Mouse (Mus musculus) right cerebral cortex, postnatal 36 days (tissue): ENCODE results near the gene Wasl.

Experiments used
- DNase-seq, 2 experiments: peaks; one replicate each; pipeline ENCODE4 v3.0.0; 2022; ENCODE audit warnings: low spot score in 2 of 2, mixed read lengths in 1 of 2

Gene Wasl

DNA sequence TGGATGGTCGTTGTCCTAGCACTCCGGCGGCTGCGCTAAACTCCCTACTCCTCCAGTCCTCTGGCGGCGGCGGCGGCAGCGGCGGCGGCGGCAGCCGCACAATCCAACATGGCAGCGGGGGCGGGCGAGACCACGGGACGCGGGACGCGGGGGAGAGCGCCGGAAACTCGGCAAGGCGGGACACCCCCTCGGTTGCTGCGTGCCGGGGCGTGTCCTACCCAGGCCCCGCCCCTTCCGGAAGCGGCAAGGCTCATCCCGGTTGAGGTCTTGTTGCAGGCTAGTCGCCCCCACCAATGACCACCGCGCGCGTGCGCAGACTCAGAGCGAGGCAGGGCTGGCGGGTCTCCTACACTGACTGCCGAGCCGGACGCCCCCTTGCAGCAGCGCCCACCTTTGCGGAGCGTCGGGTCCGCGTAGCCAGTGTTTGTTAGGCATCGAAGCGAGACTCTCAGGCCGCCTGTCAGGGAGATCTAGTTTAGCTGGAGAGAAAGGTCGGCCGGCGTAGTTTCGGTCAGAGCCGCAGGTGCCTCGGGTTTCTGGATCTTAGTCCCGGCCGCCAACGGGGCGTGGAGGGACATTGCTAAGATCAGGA lies at the start of gene Wasl:
Wasl (minus strand) TSS at position 143 of the 592 bp plus-strand sequence.
- peak; percentile 98 to 99 for DNase-seq

DNA sequence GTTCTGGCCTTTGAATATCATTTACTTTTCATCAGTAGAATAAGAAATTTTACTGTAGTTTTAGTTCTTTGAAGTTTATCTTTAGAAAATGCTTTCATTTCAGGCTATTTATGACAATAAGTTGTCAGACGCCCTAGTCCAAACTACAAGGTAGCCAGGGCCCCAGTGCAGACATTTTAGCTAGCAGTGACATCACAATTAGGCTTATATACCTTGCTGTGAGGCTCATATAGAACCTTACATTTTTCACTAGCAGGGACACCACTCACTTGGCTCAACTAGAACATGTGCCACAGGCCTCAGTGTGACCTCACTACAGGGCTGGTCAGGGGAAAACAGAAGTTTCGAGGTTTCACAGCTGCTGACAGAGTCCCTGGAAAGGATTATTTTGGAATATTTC lies 42.7 kb upstream of the Wasl start:
- no peak for DNase-seq

DNA sequence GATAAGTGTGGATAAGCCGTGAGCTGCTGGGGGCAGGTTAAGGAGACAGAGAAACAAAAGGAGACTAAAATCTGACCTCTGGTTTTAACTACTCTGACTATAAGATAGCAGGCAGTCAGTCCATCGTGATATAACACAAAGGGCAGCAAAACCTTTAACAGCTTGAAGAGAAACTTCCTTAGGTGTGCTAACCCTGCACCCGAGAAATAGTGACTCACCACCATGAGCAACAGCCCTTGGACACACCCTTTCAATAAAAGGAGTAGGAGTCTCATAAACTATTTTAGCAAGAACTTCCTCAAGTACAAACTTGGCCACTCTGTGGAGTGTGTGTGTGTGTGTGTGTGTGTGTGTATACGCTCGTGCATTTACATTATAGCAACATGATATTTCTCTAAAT lies 42.3 kb upstream of the Wasl start:
- DNase-seq, result no peak

GRCm38 (mm10) chr6:24697216-24697615 lies 32.4 kb upstream of the Wasl start:
- DNase-seq, result no peak

- no peak for DNase-seq
Observed at GRCm38 (mm10) chr6:24696117-24696516, 31.3 kb upstream of the Wasl start.

DNA sequence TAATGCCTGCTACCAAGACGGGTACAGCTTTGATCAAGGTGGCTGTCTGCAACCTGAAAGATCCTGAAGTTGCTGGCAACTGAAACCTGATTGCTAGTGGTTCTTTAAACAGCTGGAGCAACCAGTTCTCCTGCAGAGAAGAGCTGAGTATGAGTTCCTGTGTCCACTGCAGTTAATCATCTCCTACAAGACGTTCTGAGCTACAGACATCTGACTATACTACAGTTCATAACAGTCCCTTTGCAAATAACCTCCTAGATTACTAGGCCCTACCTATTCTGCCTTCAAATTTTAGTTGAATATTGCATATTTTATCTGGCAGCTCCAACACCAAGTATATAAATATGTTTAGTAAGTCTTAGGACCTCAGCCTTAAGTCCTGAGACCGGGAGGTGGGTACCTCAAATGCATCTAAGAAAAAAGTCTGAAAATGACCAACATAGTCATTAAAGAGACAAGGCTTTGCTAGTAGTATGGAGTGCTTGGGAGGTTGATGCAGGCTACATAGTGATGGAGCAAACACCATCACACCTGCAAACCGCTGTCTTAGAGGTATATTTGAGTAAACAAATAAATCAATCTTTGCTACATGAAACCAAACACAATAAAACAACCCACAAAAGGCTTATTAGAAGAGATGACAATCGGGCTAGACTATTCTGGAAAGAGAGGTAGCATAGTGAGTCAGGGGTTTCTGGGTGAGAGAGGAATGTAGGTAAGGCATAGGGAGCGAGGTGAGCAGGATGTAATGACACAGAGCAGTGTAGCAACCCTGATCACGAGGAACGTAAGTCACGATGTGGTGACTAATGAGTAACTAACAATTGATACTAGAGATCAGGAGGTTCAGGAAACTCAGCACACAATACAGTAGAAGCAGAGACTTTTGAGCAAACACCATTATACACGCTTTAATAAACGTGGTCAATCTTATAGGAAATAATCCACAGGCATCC lies 29.9 kb upstream of the Wasl start:
- no peak for DNase-seq

DNA sequence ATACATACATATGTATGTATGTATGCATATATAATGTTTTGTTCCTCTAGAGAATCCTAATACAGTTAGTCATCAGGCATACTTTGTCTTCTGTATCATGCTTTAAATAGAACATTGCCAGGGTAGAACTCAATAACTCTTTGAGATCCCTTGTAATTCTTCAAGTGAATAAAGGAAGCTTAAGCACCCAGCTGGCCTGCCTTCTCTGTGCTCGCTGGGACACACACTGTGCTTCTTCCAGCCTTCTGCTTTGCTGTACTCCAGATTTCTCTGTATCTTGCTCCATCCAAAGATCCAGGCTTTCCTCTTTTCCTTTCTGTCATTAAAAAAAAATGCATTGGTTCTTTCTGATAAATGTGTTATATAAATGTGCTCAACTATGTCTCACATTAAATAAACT lies 23.1 kb upstream of the Wasl start:
- no peak for DNase-seq

- DNase-seq, result no peak
Observed at GRCm38 (mm10) chr6:24683113-24683512, 18.3 kb upstream of the Wasl start.

GRCm38 (mm10) chr6:24667829-24668228 lies 3.0 kb upstream of the Wasl start:
- DNase-seq, result no peak

- DNase-seq, result no peak
Observed at GRCm38 (mm10) chr6:24666248-24666647, 1.4 kb upstream of the Wasl start.

- DNase-seq, result peak; percentile 27 to 28
Observed at GRCm38 (mm10) chr6:24664133-24664866, 509 bp downstream of the Wasl start.

GRCm38 (mm10) chr6:24663196-24664132 lies 1.3 kb downstream of the Wasl start:
- DNase-seq, result no peak

GRCm38 (mm10) chr6:24662483-24662882 lies 2.3 kb downstream of the Wasl start:
- no peak for DNase-seq

- no peak for DNase-seq
Observed at GRCm38 (mm10) chr6:24661879-24662278, 2.9 kb downstream of the Wasl start.

DNA sequence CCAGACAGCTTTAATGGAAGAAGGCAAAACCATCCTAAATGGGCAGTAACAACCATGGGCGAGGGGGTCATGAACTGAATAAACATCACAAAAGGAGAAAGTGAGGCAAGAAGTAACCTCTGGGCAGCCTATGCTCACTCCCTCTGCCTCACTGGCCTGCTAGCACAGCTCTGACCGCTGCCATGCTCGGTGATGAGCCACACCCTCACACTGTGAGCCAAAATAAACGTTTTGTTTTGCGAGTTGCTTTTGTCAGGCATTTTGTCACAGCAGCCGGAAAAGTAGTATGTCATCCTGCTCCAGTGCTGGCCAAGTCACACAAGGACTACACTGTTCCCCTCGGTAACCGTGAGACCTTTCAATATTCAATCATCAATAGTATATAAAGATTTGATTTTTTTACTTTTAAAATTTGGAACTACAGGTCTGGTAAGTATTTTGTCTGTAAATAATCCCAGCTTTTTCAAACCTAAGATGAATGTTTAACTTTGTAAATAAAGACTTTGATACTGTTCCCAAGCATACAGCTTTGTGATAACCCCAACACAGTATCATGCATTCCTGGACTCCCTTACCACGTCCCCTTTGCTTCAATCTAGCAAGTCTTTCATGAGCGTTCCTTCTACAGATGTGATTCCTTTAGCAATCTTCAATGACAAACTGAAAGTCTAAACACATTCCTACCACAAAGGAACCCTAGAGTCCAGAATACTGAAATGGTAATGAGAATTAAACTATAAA lies 7.0 kb downstream of the Wasl start:
- DNase-seq, result no peak

GRCm38 (mm10) chr6:24656094-24656493 lies 8.7 kb downstream of the Wasl start:
- no peak for DNase-seq

GRCm38 (mm10) chr6:24651538-24651937 lies 13.3 kb downstream of the Wasl start:
- no peak for DNase-seq

GRCm38 (mm10) chr6:24650719-24651118 lies 14.1 kb downstream of the Wasl start:
- peak; percentile 23 to 24 for DNase-seq

- DNase-seq, result no peak
Observed at GRCm38 (mm10) chr6:24648403-24648802, 16.4 kb downstream of the Wasl start.

DNA sequence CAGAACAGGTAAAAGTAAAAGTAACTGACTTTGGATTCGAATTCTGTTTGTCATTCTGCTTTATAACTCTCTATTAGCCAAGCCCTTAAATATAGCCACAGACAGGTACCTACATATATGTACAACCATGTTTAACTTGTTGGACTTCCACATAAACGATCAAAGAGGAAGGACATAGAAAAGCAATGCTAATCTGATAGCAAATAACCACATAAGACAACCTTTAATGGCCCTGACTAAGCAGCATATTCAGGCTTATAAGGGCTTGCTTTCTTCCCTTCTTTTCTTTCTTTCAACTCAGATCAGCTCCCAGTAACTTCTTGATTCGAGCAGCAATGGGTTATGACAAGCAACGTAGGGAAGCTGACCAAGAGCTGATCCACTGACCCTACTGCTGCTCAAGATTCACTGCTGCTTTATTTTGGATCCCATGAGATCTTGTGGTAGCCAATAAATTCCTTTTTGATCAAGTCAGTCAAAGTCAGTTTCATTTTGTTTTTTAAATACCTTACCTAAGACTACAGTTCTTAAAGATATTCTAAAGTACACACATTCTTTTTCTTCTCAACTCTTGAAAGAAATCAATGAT lies 17.6 kb downstream of the Wasl start:
- no peak for DNase-seq
